Mouse (Mus musculus) stomach, postnatal 0 days (tissue): ENCODE results near the gene Lrpprc.

Experiments used
- CTCF ChIP-seq: IDR thresholded peaks from 2 replicates; pipeline ENCODE4 v1.5.1; 2016; ENCODE audit warnings: antibody characterized with exemption, low read depth, mild to moderate bottlenecking, moderate library complexity
- EP300 ChIP-seq: optimal IDR thresholded peaks from 2 replicates; pipeline ENCODE3; 2016; ENCODE audit warnings: antibody characterized with exemption

DNA sequence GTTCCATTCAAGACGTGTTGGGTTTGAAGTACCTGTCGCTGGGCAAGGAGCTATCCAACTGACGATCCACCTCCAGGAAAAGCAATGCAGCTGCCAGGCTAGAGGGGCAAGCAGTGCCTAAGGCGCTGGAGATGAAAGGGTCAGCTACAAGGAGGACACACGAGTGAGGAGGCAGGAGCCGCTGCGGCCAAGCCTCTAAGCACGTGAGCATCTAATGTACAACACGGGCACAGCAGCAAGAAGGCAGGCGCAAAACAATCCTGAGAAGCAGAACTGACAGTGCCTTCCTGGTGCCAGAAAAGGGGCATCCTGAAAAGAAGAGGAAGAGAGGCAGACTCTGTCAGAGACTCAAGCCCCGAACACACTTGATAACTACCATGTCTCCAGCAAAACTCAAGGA is 3.1 kb downstream of the Lrpprc start:
- no peak for TF ChIP-seq CTCF
- TF ChIP-seq EP300, result no peak
